Mouse (Mus musculus): ENCODE data around the gene Gm20388. TPM values are rescaled to one million over a fixed set of nuclear protein-coding genes. Genes with fewer than 3 reads are reported as not detected.
A peak's percentile ranks its signal among the peaks of the same experiment; 100 is the strongest.

The Gm20388 gene
- total RNA-seq, 1 experiment from 2014 or later = 3.6 TPM

- no peak for DNase-seq
Observed at GRCm38 (mm10) chr8:120396756-120397155, 486.1 kb downstream of the Gm20388 start.

- DNase-seq = no peak
Observed at GRCm38 (mm10) chr8:120397444-120398411, 487.1 kb downstream of the Gm20388 start.

GRCm38 (mm10) chr8:120399212-120399934 lies 488.7 kb downstream of the Gm20388 start:
- DNase-seq = no peak

- DNase-seq = no peak
Observed at GRCm38 (mm10) chr8:120401216-120401615, 490.6 kb downstream of the Gm20388 start.

- DNase-seq = no peak
Observed at GRCm38 (mm10) chr8:120401712-120402111, 491.1 kb downstream of the Gm20388 start.

GRCm38 (mm10) chr8:120403606-120404269 lies 493.1 kb downstream of the Gm20388 start:
- DNase-seq = no peak

GRCm38 (mm10) chr8:120404609-120405036 lies 494.0 kb downstream of the Gm20388 start:
- peak; percentile 58 for DNase-seq

GRCm38 (mm10) chr8:120406008-120406632 lies 495.5 kb downstream of the Gm20388 start:
- DNase-seq = no peak

- no peak for DNase-seq
Observed at GRCm38 (mm10) chr8:120407701-120408240, 497.1 kb downstream of the Gm20388 start.

GRCm38 (mm10) chr8:120408241-120409215 lies 497.9 kb downstream of the Gm20388 start:
- no peak for DNase-seq

- DNase-seq = no peak
Observed at GRCm38 (mm10) chr8:120409371-120410013, 498.9 kb downstream of the Gm20388 start.

- no peak for DNase-seq
Observed at GRCm38 (mm10) chr8:120411059-120411458, 500.4 kb downstream of the Gm20388 start.

- DNase-seq = no peak
Observed at GRCm38 (mm10) chr8:120411862-120412261, 501.2 kb downstream of the Gm20388 start.

GRCm38 (mm10) chr8:120412357-120412756 lies 501.7 kb downstream of the Gm20388 start:
- DNase-seq = no peak

GRCm38 (mm10) chr8:120412911-120413625 lies 502.4 kb downstream of the Gm20388 start:
- no peak for DNase-seq

GRCm38 (mm10) chr8:120413626-120413988 lies 503.0 kb downstream of the Gm20388 start:
- no peak for DNase-seq

GRCm38 (mm10) chr8:120414216-120414615 lies 503.6 kb downstream of the Gm20388 start:
- DNase-seq = no peak

GRCm38 (mm10) chr8:120415474-120415873 lies 504.8 kb downstream of the Gm20388 start:
- no peak for DNase-seq

- no peak for DNase-seq
Observed at GRCm38 (mm10) chr8:120416173-120416521, 505.5 kb downstream of the Gm20388 start.
